Comparison of ENCODE assay signal across 8 mouse cellular contexts in genomic region chr10:121351066-121351581, GRCm38 (mm10). TPM values are rescaled to one million over a fixed set of nuclear protein-coding genes. Genes with fewer than 3 reads are reported as not detected.
A peak's percentile ranks its signal among the peaks of the same experiment; 100 is the strongest.
DNase-seq lines count a peak whose midpoint lies in the region; ATAC-seq and TF ChIP-seq lines count a peak whose summit lies in the region.

Tbc1d30 (minus strand) TSS chr10:121351278.

- peak; percentile 56; the same call in 1 of the 2 replicates for ATAC-seq in hindbrain, embryonic 16.5 days
- peak; percentile 79 for ATAC-seq in stomach, embryonic 16.5 days (ENCODE audit: insufficient read depth, low FRiP score)

- H3K9me3 ChIP-seq in hindbrain, embryonic 16.5 days (ENCODE audit: control insufficient read depth, low read length), result no peaks in the 10 kb centered on the region
- H3K9me3 ChIP-seq in megakaryocyte, embryonic 14.5 days, result peaks cover 16% of the 10 kb centered on the region
- no peaks in the 10 kb centered on the region for H3K9me3 ChIP-seq in stomach, embryonic 16.5 days (replicated peaks; ENCODE audit: control insufficient read depth, low read length)

- H3K27ac ChIP-seq in layer of hippocampus, adult 2 months, result no peak within 1 kb of the TSS
- peak within 1 kb of the TSS; percentile 51 for H3K27ac ChIP-seq in gastrocnemius, adult 2 months
- no peak within 1 kb of the TSS for H3K27ac ChIP-seq in hindbrain, embryonic 16.5 days (ENCODE audit: low read depth, low read length)
- peak within 1 kb of the TSS; percentile 85 for H3K27ac ChIP-seq in stomach, embryonic 16.5 days (ENCODE audit: low read length)

- H3K4me3 ChIP-seq in layer of hippocampus, adult 2 months, result peak within 1 kb of the TSS; percentile 57
- H3K4me3 ChIP-seq in gastrocnemius, adult 2 months, result peak within 1 kb of the TSS; percentile 77
- H3K4me3 ChIP-seq in hindbrain, embryonic 16.5 days (ENCODE audit: low read length), result peak within 1 kb of the TSS; percentile 54
- H3K4me3 ChIP-seq in megakaryocyte, embryonic 14.5 days (replicated peaks), result peak within 1 kb of the TSS; percentile 93
- H3K4me3 ChIP-seq in stomach, embryonic 16.5 days (replicated peaks; ENCODE audit: low read length), result peak within 1 kb of the TSS; percentile 68

- peaks cover 21% of the 10 kb centered on the region for H3K27me3 ChIP-seq in hindbrain, embryonic 16.5 days (replicated peaks; ENCODE audit: control insufficient read depth, insufficient read depth, low read length)
- H3K27me3 ChIP-seq in megakaryocyte, embryonic 14.5 days (replicated peaks), result peaks cover 50% of the 10 kb centered on the region
- H3K27me3 ChIP-seq in stomach, embryonic 16.5 days (ENCODE audit: control insufficient read depth, insufficient read depth, low read length), result 0 out of 2 replicates have a peak, but pooled peaks cover 5% of the 10 kb centered on the region

- peaks cover 13% of the 10 kb centered on the region for H3K4me1 ChIP-seq in hindbrain, embryonic 16.5 days (ENCODE audit: control insufficient read depth, insufficient read depth, low read depth, low read length)
- H3K4me1 ChIP-seq in megakaryocyte, embryonic 14.5 days, result peaks cover 14% of the 10 kb centered on the region
- peaks cover 9% of the 10 kb centered on the region; the same call in 1 of the 2 replicates for H3K4me1 ChIP-seq in stomach, embryonic 16.5 days (ENCODE audit: control insufficient read depth, insufficient read depth, low read length)

- no peak for DNase-seq in layer of hippocampus, adult 2 months (ENCODE audit: low spot score in 2 of 2)
- no peak for DNase-seq in layer of hippocampus, adult 11-12 months (ENCODE audit: low spot score)
- DNase-seq in cerebellum, adult 11-12 months, result peak; percentile 28
- DNase-seq in gastrocnemius, adult 2 months, result peak; percentile 67
- no peak for DNase-seq in left cerebral cortex, postnatal 36 days (ENCODE audit: low spot score in 2 of 2)

- under 1% methylated on average over 50 of the region's 61 CpGs for WGBS in hindbrain, embryonic 16.5 days
- WGBS in stomach, embryonic 16.5 days, result under 1% methylated on average over 61 of the region's 61 CpGs

- TF ChIP-seq CTCF in layer of hippocampus, adult 2 months (conservative IDR thresholded peaks at IDR 0.05), result no peak
- no peak for TF ChIP-seq CTCF in gastrocnemius, adult 2 months (IDR thresholded peaks at IDR 0.05)

- peak within 1 kb of the TSS; percentile 96 for H3K4me2 ChIP-seq in hindbrain, embryonic 16.5 days (ENCODE audit: low read length)
- peak within 1 kb of the TSS; percentile 90 for H3K4me2 ChIP-seq in stomach, embryonic 16.5 days (ENCODE audit: low read depth, low read length)

- no peaks in the 10 kb centered on the region for H3K36me3 ChIP-seq in hindbrain, embryonic 16.5 days (ENCODE audit: control insufficient read depth, insufficient read depth, low read length)
- H3K36me3 ChIP-seq in megakaryocyte, embryonic 14.5 days (replicated peaks; ENCODE audit: low read length), result no peaks in the 10 kb centered on the region
- H3K36me3 ChIP-seq in stomach, embryonic 16.5 days (ENCODE audit: control insufficient read depth, insufficient read depth, low read length), result no peaks in the 10 kb centered on the region

- peak within 1 kb of the TSS; percentile 65 for H3K9ac ChIP-seq in hindbrain, embryonic 16.5 days (ENCODE audit: low read depth, low read length)
- peak within 1 kb of the TSS; percentile 79 for H3K9ac ChIP-seq in stomach, embryonic 16.5 days (ENCODE audit: low read length)

- intact Hi-C loops in gastrocnemius, adult 2 months (cut with DNase I), result no loop called here
- intact Hi-C loops in left cerebral cortex, postnatal 36 days (cut with DNase I), result no loop called here

RNA-seq across cellular contexts. Expression of gene Tbc1d30, which starts in this region (rescaled TPM):
- 10 to 100 TPM; 37.0 to 37.2 TPM for total RNA-seq in layer of hippocampus, adult 2 months (2021)
- under 1 TPM; 0.20 to 0.36 TPM for total RNA-seq in gastrocnemius, adult 2 months (2021)
- polyA plus RNA-seq in hindbrain, embryonic 16.5 days (2015; fragmentation: Nextera tagmentation; extraction: Ambion mirVana), result 16.6 and 19.5 TPM in 2 replicates
- total RNA-seq in left cerebral cortex, postnatal 36 days (2021), result 10 to 100 TPM; 78.5 to 92.3 TPM
- polyA plus RNA-seq in megakaryocyte, embryonic 14.5 days (2012; ENCODE audit: insufficient read depth, low replicate concordance), result not detected in 2 replicates
- polyA plus RNA-seq in stomach, embryonic 16.5 days (2015; fragmentation: Nextera tagmentation; extraction: Ambion mirVana), result 5.7 and 5.8 TPM in 2 replicates

Comparison
In these comparisons a context has a peak if more than half of its experiments do, and no peak if none do; other contexts are left out.
1. RNA of gene Tbc1d30 (total RNA-seq): 78.5 to 92.3 TPM in left cerebral cortex, postnatal 36 days and 37.0 to 37.2 TPM in layer of hippocampus, adult 2 months; 0.20 to 0.36 TPM in gastrocnemius, adult 2 months; every median in the first group is over 10 times any median in the second.
2. Peak in DNase-seq, H3K4me3 ChIP-seq and H3K27ac ChIP-seq in gastrocnemius, adult 2 months; RNA of the gene not detected or under 1 TPM.
3. Peak in every context shown above with its lines, with median percentiles within 50 percentile points of each other: H3K4me3 ChIP-seq.